Mouse (Mus musculus) MEL (cell line): Measurements from ENCODE around the gene Bud31. TPM values are rescaled to one million over a fixed set of nuclear protein-coding genes. Genes with fewer than 3 reads are reported as not detected.

Experiments
- DNase-seq: peaks from one replicate; pipeline ENCODE4 v3.0.0; 2011; ENCODE audit warnings: low read depth, low spot score
- H3K27ac ChIP-seq: 2 replicates; pipeline ENCODE4 v1.5.1; 2012; ENCODE audit warnings: low read depth, mild to moderate bottlenecking, control low read depth, low read length, moderate library complexity; ENCODE audit not compliant: control insufficient read depth
- H3K27me3 ChIP-seq, 2 experiments: fragments of 150-350 bp in 1 of 2; sonication (generic) in 1 of 2; 2 replicates each; pipeline ENCODE4 v1.6.1; 2012; ENCODE audit warnings: low read length in 2 of 2, mild to moderate bottlenecking in 2 of 2, improper control_type of control experiment in 1 of 2, moderate library complexity in 1 of 2; ENCODE audit not compliant: insufficient read depth in 2 of 2, control insufficient read depth in 1 of 2
- H3K36me3 ChIP-seq, 2 experiments: 2 replicates each; pipeline ENCODE4 v1.6.1; 2012 to 2014; ENCODE audit warnings: low read length in 2 of 2, improper control_type of control experiment in 1 of 2, inconsistent platforms in 1 of 2, mild to moderate bottlenecking in 1 of 2; ENCODE audit not compliant: insufficient read depth in 2 of 2, control insufficient read depth in 1 of 2
- H3K4me1 ChIP-seq, 2 experiments: fragments of 150-350 bp in 1 of 2; sonication (generic) in 1 of 2; 2 replicates each; pipeline ENCODE4 v1.6.1; 2012; ENCODE audit warnings: low read length in 2 of 2, improper control_type of control experiment in 1 of 2, mild to moderate bottlenecking in 1 of 2; ENCODE audit not compliant: insufficient read depth in 2 of 2, control insufficient read depth in 1 of 2
- H3K4me3 ChIP-seq, 2 experiments: fragments of 150-350 bp in 1 of 2; sonication (generic) in 1 of 2; 2 replicates each; pipeline ENCODE4 v1.5.1; 2012; ENCODE audit warnings: low read depth in 2 of 2, low read length in 2 of 2, mild to moderate bottlenecking in 2 of 2, moderate library complexity in 2 of 2, control low read depth in 1 of 2, improper control_type of control experiment in 1 of 2; ENCODE audit not compliant: control insufficient read depth in 1 of 2, insufficient read depth in 1 of 2
- H3K79me2 ChIP-seq: 2 replicates; pipeline ENCODE4 v1.6.1; 2012; ENCODE audit warnings: mild to moderate bottlenecking, low read length, moderate library complexity; ENCODE audit not compliant: control insufficient read depth, poor library complexity, insufficient read depth
- H3K9ac ChIP-seq: 2 replicates; pipeline ENCODE4 v1.6.1; 2012; ENCODE audit warnings: low read depth, mild to moderate bottlenecking, control low read depth, low read length, moderate library complexity; ENCODE audit not compliant: control insufficient read depth, poor library complexity, severe bottlenecking
- H3K9me3 ChIP-seq: fragments of 150-350 bp; sonication (generic); replicated peaks from 2 replicates; pipeline ENCODE4 v1.6.1; 2012; ENCODE audit warnings: mild to moderate bottlenecking, low read length, improper control_type of control experiment, moderate library complexity; ENCODE audit not compliant: insufficient read depth
- BHLHE40 ChIP-seq: IDR thresholded peaks from 2 replicates; pipeline ENCODE4 v1.6.1; 2012; ENCODE audit warnings: low read depth, mild to moderate bottlenecking, inconsistent platforms, low read length, improper control_type of control experiment, borderline replicate concordance
- CHD2 ChIP-seq: IDR thresholded peaks from 2 replicates; pipeline ENCODE4 v1.6.1; 2011; ENCODE audit warnings: low read length, improper control_type of control experiment
- EP300 ChIP-seq, 2 experiments: IDR thresholded peaks; 2 replicates each; pipeline ENCODE4 v1.6.1; 2011; ENCODE audit warnings: improper control_type of control experiment in 2 of 2, low read length in 2 of 2, low read depth in 1 of 2, mild to moderate bottlenecking in 1 of 2
- ETS1 ChIP-seq: IDR thresholded peaks from 2 replicates; pipeline ENCODE4 v1.6.1; 2012; ENCODE audit warnings: low read depth, mild to moderate bottlenecking, inconsistent platforms, low read length, improper control_type of control experiment, moderate library complexity
- GATA1 ChIP-seq: IDR thresholded peaks from 2 replicates; pipeline ENCODE4 v1.6.1; 2011; ENCODE audit warnings: low read depth, low read length, improper control_type of control experiment
- KAT2A ChIP-seq: conservative IDR thresholded peaks from 2 replicates; pipeline ENCODE4 v1.6.1; 2012; ENCODE audit warnings: low read depth, low read length, improper control_type of control experiment, inconsistent platforms
- MAX ChIP-seq: IDR thresholded peaks from 2 replicates; pipeline ENCODE4 v1.6.1; 2011; ENCODE audit warnings: low read length, improper control_type of control experiment
- MAZ ChIP-seq: IDR thresholded peaks from 2 replicates; pipeline ENCODE4 v1.6.1; 2012; ENCODE audit warnings: low read depth, mild to moderate bottlenecking, inconsistent platforms, low read length, improper control_type of control experiment
- NRF1 ChIP-seq: IDR thresholded peaks from 2 replicates; pipeline ENCODE4 v1.6.1; 2014; ENCODE audit warnings: low read depth, mild to moderate bottlenecking, inconsistent platforms, low read length, improper control_type of control experiment, moderate library complexity; ENCODE audit not compliant: poor library complexity, insufficient read depth, severe bottlenecking
- POLR2AphosphoS5 ChIP-seq: IDR thresholded peaks from 2 replicates; pipeline ENCODE4 v1.6.1; 2012; ENCODE audit warnings: low read depth, borderline replicate concordance, mild to moderate bottlenecking, inconsistent platforms, low read length, moderate library complexity, mixed read lengths
- SIN3A ChIP-seq: IDR thresholded peaks from 2 replicates; pipeline ENCODE4 v1.6.1; 2012; ENCODE audit warnings: low read length, improper control_type of control experiment, inconsistent platforms
- TAL1 ChIP-seq: IDR thresholded peaks from 2 replicates; pipeline ENCODE4 v1.6.1; 2012; ENCODE audit warnings: mild to moderate bottlenecking, inconsistent platforms, low read length, moderate library complexity, mixed read lengths
- TBP ChIP-seq: IDR thresholded peaks from 2 replicates; pipeline ENCODE4 v1.8.0; 2011; ENCODE audit warnings: low read depth, low read length, improper control_type of control experiment
- TCF12 ChIP-seq: IDR thresholded peaks from 2 replicates; pipeline ENCODE4 v1.6.1; 2014; ENCODE audit warnings: low read depth, mild to moderate bottlenecking, inconsistent platforms, low read length, improper control_type of control experiment, moderate library complexity
- UBTF ChIP-seq: IDR thresholded peaks from 2 replicates; pipeline ENCODE4 v1.6.1; 2012; ENCODE audit warnings: low read depth, mild to moderate bottlenecking, inconsistent platforms, low read length, improper control_type of control experiment, moderate library complexity, borderline replicate concordance; ENCODE audit not compliant: insufficient read depth
- USF1 ChIP-seq: IDR thresholded peaks from 2 replicates; pipeline ENCODE4 v1.6.1; 2014; ENCODE audit warnings: low read depth, mild to moderate bottlenecking, inconsistent platforms, low read length, improper control_type of control experiment, moderate library complexity
- ZKSCAN1 ChIP-seq: IDR thresholded peaks from 2 replicates; pipeline ENCODE4 v1.6.1; 2012; ENCODE audit warnings: low read depth, mild to moderate bottlenecking, inconsistent platforms, low read length, improper control_type of control experiment, moderate library complexity
- ZNF384 ChIP-seq: IDR thresholded peaks from 2 replicates; pipeline ENCODE4 v1.6.1; 2012; ENCODE audit warnings: low read depth, mild to moderate bottlenecking, inconsistent platforms, low read length, improper control_type of control experiment
- polyA plus RNA-seq, 2 experiments: library from polyadenylated mRNA; stranded (reverse) in 1 of 2; unstranded in 1 of 2; fragments of >175 nt in 1 of 2; fragments of >200 nt in 1 of 2; gene quantifications; 2 replicates each; pipeline versions ENCODE4 v1.2.1 to v1.2.4; 2012; ENCODE audit warnings: low replicate concordance in 2 of 2, low read depth in 1 of 2; ENCODE audit not compliant: insufficient read length in 2 of 2, insufficient read depth in 1 of 2, missing spikeins in 1 of 2
- total RNA-seq: library from RNA; depleted of rRNA; stranded (reverse); fragments of 300-350 nt; gene quantifications from 2 replicates; pipeline ENCODE4 v1.2.3, GENCODE M21; 2012

The Bud31 gene
- total and polyA plus RNA-seq, 3 experiments, result 193 to 207 TPM; not detected in 1

GRCm38 (mm10) chr5:145152690-145153089, 12.5 kb downstream of the Bud31 start:
- peak overlapping the region; percentile 27; the same call in 1 of the 2 replicates for H3K27ac ChIP-seq
- TF ChIP-seq NRF1, result no peak
- TF ChIP-seq KAT2A, result no peak
- TF ChIP-seq CHD2, result no peak
- TF ChIP-seq TCF12, result peak; percentile 86
- peak; percentile 51 to 74 for TF ChIP-seq EP300 (IDR thresholded peaks at IDR 0.05; ENCODE audit: low read depth in 1 of 2, low read length in 2 of 2)
- TF ChIP-seq SIN3A, result 0 out of 2 replicates have a peak, but pooled peaks have one; percentile 38
- TF ChIP-seq POLR2AphosphoS5, result no peak
- TF ChIP-seq UBTF, result no peak
- TF ChIP-seq GATA1, result peak; percentile 52
- TF ChIP-seq ZNF384, result peak; percentile 90
- peak; percentile 82 for TF ChIP-seq TAL1
- peak; percentile 53; the same call in 1 of the 2 replicates for TF ChIP-seq ETS1
- no peak for TF ChIP-seq BHLHE40
- TF ChIP-seq, all 39 proteins: peak for 7
- no peaks in the 10 kb centered on the region for H3K9me3 ChIP-seq
- H3K4me1 ChIP-seq, result peaks cover 4% of the 10 kb centered on the region in 2 experiments
- DNase-seq, result peak; percentile 48
- no peaks in the 10 kb centered on the region for H3K79me2 ChIP-seq
- H3K4me3 ChIP-seq, result no peak overlapping the region
- no peak overlapping the region for H3K9ac ChIP-seq
- peaks cover 8 to 10% of the 10 kb centered on the region in 2 experiments for H3K36me3 ChIP-seq
- no peaks in the 10 kb centered on the region for H3K27me3 ChIP-seq

GRCm38 (mm10) chr5:145161361-145161760, 21.2 kb downstream of the Bud31 start:
- Histone ChIP-seq H3K27me3 (no peaks in the 10 kb centered on the region), H3K79me2 (peaks cover 5% of the 10 kb centered on the region), H3K36me3 (peaks cover 4% of the 10 kb centered on the region in 2 experiments; a peak in 3 of 4 replicates), H3K27ac (no peak overlapping the region), H3K9ac (no peak overlapping the region), H3K9me3 (no peaks in the 10 kb centered on the region), H3K4me3 (no peak overlapping the region), H3K4me1 (peaks cover 0 to 4% of the 10 kb centered on the region in 2 experiments; a peak in 3 of 4 replicates)
- TF ChIP-seq USF1 (no peak), MAZ (no peak), MAX (no peak), TBP (no peak), ZKSCAN1 (no peak)
- DNase-seq, result no peak
